Mouse (Mus musculus) limb, embryonic 11.5 days (tissue): Measurements from ENCODE around the gene Slc25a51. TPM values are rescaled to one million over a fixed set of nuclear protein-coding genes. Genes with fewer than 3 reads are reported as not detected.

Experiments
- ATAC-seq: fragments of 200-750 bp; cut with Nextera tagmentation; 2 replicates; pipeline ENCODE4 v1.8.0; 2017; ENCODE audit warnings: low read depth; ENCODE audit not compliant: insufficient number of reproducible peaks, low FRiP score, low TSS enrichment
- DNase-seq: peaks from one replicate; pipeline ENCODE4 v3.0.0-alpha.2; 2015; ENCODE audit warnings: low spot score
- H3K27ac ChIP-seq: fragments of 300-500 bp; sonication (generic); replicated peaks from 2 replicates; pipeline ENCODE4 v1.5.1; 2014; ENCODE audit warnings: low read depth, mild to moderate bottlenecking, low read length
- H3K27me3 ChIP-seq: fragments of 300-500 bp; sonication (generic); 2 replicates; pipeline ENCODE4 v1.6.1; 2014; ENCODE audit warnings: mild to moderate bottlenecking, low read length, mixed read lengths; ENCODE audit not compliant: control insufficient read depth, insufficient read depth
- H3K36me3 ChIP-seq: fragments of 300-500 bp; sonication (generic); 2 replicates; pipeline ENCODE4 v1.6.1; 2014; ENCODE audit warnings: mild to moderate bottlenecking, low read length, moderate library complexity, mixed read lengths; ENCODE audit not compliant: control insufficient read depth, insufficient read depth
- H3K4me1 ChIP-seq: fragments of 300-500 bp; sonication (generic); 2 replicates; pipeline ENCODE4 v1.6.1; 2014; ENCODE audit warnings: low read length, mixed read lengths; ENCODE audit not compliant: control insufficient read depth, insufficient read depth
- H3K4me2 ChIP-seq: fragments of 300-500 bp; sonication (generic); 2 replicates; pipeline ENCODE4 v1.6.1; 2014; ENCODE audit warnings: low read depth, mild to moderate bottlenecking, moderate library complexity; ENCODE audit not compliant: severe bottlenecking
- H3K4me3 ChIP-seq: fragments of 300-500 bp; sonication (generic); 2 replicates; pipeline ENCODE4 v1.5.1; 2014; ENCODE audit warnings: low read depth, low read length
- H3K9ac ChIP-seq: fragments of 300-500 bp; sonication (generic); 2 replicates; pipeline ENCODE4 v1.6.1; 2014; ENCODE audit warnings: mild to moderate bottlenecking, low read length
- H3K9me3 ChIP-seq: fragments of 300-500 bp; sonication (generic); 2 replicates; pipeline ENCODE4 v1.6.1; 2016; ENCODE audit warnings: low read length; ENCODE audit not compliant: control insufficient read depth
- WGBS: fragments of 180-500 bp; shearing (Covaris S2); extraction: QIAGEN DNeasy Blood & Tissue Kit; methylation state at CpG from one replicate; pipeline ENCODE4 v1.1.7; 2014; 5-methylcytosine and 5-hydroxymethylcytosine counted together
- polyA plus RNA-seq: library from polyadenylated mRNA; unstranded; fragments of >200 nt; fragmentation: Nextera tagmentation; extraction: Ambion mirVana; gene quantifications from 2 replicates; pipeline ENCODE4 v1.2.1, GENCODE M21; 2014

Slc25a51 gene
- polyA plus RNA-seq, 1 experiment from 2014 or later: 72.8 TPM

- Histone ChIP-seq H3K4me3 (no peak overlapping the region), H3K27me3 (no peaks in the 10 kb centered on the region), H3K9ac (no peak overlapping the region), H3K27ac (no peak overlapping the region), H3K4me2 (no peak overlapping the region), H3K9me3 (no peaks in the 10 kb centered on the region), H3K36me3 (no peaks in the 10 kb centered on the region), H3K4me1 (peaks cover 4% of the 10 kb centered on the region; the same call in 1 of the 2 replicates)
- no peak for DNase-seq
- ATAC-seq: no peak
- 77% methylated on average over 11 of the region's 11 CpGs for WGBS
Observed at GRCm38 (mm10) chr4:45421519-45422260, 13.1 kb upstream of the Slc25a51 start.

DNA sequence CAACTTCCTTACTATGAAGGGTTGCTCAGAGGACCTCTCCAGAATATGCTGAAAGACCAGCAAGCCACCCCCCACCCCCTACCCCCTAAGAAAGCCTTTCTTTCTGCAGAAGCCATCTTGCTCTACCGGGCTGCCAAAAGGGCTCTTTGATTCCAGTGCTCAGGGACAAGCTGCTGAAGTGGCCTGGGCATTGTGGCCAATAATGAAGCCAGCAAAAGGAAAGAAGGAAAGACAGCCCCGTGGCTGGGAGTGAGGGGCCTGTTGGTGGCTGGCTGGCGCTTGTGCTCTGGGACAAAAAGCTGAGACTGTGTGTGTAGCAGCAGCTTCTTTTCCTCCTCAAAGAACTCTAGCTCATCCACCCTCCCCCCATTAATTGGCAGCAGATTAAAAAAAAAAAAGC, 12.2 kb upstream of the Slc25a51 start:
- ATAC-seq: no peak
- 0 out of 2 replicates have a peak, but pooled peaks cover 3% of the 10 kb centered on the region for H3K4me1 ChIP-seq
- no peaks in the 10 kb centered on the region for H3K36me3 ChIP-seq
- H3K27ac ChIP-seq: no peak overlapping the region
- 57% methylated on average over 3 of the region's 3 CpGs for WGBS
- no peak for DNase-seq
- H3K4me3 ChIP-seq: no peak overlapping the region
- H3K27me3 ChIP-seq: no peaks in the 10 kb centered on the region
- H3K9me3 ChIP-seq: no peaks in the 10 kb centered on the region
- H3K9ac ChIP-seq: no peak overlapping the region
- H3K4me2 ChIP-seq: no peak overlapping the region

DNA sequence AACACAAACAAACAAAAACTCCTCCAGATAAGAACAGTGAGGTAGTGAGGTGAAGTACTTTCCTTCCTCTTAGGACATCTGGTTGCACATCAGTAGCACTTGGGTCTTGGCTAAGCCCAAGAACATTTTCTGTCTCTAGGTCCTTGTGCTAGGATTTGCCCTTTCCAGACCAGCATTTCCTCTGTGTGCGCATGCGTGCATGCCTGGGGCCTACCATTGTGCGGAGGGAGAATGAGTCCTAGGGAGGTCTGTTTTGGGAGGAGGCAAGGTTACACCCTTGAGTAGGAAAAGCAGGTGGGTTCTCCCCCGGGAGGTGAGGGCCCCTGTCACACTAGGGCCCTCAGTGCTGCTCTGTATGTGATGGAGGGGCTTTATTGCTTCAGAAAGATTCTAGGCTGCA, 10.5 kb upstream of the Slc25a51 start:
- 0 out of 2 replicates have a peak, but pooled peaks cover 3% of the 10 kb centered on the region for H3K4me1 ChIP-seq
- no peak overlapping the region for H3K9ac ChIP-seq
- ATAC-seq (no peak), DNase-seq (no peak)
- H3K9me3 ChIP-seq: no peaks in the 10 kb centered on the region
- no peak overlapping the region for H3K4me3 ChIP-seq
- no peak overlapping the region for H3K4me2 ChIP-seq
- H3K27ac ChIP-seq: no peak overlapping the region
- WGBS: 86% methylated on average over 4 of the region's 4 CpGs
- no peaks in the 10 kb centered on the region for H3K27me3 ChIP-seq
- H3K36me3 ChIP-seq: no peaks in the 10 kb centered on the region

- no peaks in the 10 kb centered on the region for H3K36me3 ChIP-seq
- WGBS: 31% methylated on average over 10 of the region's 11 CpGs
- no peak overlapping the region for H3K4me3 ChIP-seq
- no peaks in the 10 kb centered on the region for H3K9me3 ChIP-seq
- no peak; the same call in 1 of the 2 replicates for ATAC-seq
- H3K27ac ChIP-seq: no peak overlapping the region
- H3K9ac ChIP-seq: no peak overlapping the region
- DNase-seq: peak; percentile 83
- no peaks in the 10 kb centered on the region for H3K27me3 ChIP-seq
- 0 out of 2 replicates have a peak, but pooled peaks cover 3% of the 10 kb centered on the region for H3K4me1 ChIP-seq
- H3K4me2 ChIP-seq: no peak overlapping the region
Observed at GRCm38 (mm10) chr4:45418229-45418950, 9.8 kb upstream of the Slc25a51 start.

DNA sequence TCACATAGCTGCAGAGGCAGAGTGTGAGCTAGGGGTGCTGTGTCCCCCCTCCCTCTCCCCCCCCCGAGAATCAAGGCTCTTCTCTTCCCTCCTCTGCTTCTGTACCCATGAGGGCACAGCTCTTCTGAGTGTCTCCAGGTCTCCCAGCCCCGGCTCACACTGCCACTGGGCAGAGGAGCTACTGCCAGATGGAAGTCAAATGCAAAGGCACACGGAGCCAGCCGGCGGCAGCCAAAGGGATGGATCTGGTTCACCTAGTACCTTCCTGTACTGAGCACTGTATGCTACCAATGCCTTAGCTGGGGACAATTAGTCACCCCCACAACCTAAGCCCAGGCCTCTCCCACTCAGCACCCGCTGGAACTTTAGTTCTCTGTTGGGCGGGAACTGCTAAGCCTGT, 7.7 kb upstream of the Slc25a51 start:
- H3K27ac ChIP-seq: no peak overlapping the region
- ATAC-seq: no peak
- no peaks in the 10 kb centered on the region for H3K36me3 ChIP-seq
- DNase-seq: no peak
- no peak overlapping the region for H3K9ac ChIP-seq
- H3K4me1 ChIP-seq: 0 out of 2 replicates have a peak, but pooled peaks cover 3% of the 10 kb centered on the region
- H3K9me3 ChIP-seq: no peaks in the 10 kb centered on the region
- H3K27me3 ChIP-seq: no peaks in the 10 kb centered on the region
- H3K4me2 ChIP-seq: no peak overlapping the region
- WGBS: 75% methylated on average over 7 of the region's 7 CpGs
- H3K4me3 ChIP-seq: no peak overlapping the region

DNA sequence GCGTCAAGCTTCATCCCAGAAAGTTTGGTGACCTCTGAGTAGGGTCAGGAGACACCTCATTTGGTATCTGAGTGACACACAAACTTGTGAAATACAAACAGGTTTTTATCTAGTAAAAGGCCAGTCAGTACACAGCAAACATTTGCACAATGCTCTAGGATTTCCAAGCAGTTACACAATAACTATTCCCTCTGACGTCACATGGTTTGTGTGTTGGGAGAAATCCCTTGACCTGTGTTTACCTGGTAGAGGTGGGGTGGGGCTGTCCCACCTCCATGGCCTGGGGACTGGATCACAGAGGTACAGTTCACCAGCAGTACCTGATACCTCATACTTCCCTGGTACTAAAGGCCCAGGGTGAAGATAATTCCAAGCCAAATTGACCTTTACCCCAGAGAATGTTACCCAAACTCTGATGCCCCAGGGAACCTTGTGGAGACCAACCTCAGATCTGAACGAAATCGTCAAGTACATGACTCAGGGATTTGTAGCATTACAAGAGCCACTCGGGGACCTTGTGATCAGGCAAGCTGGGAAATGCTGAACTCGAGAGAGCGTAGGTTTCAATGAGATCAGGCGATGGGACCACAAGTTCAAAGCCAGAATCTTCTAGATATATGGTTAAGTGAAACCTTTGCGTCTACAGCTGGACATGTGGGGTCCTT, 5.2 kb upstream of the Slc25a51 start:
- ATAC-seq: no peak
- Histone ChIP-seq H3K9ac (no peak overlapping the region), H3K27ac (no peak overlapping the region), H3K4me1 (no peaks in the 10 kb centered on the region), H3K4me2 (no peak overlapping the region), H3K36me3 (no peaks in the 10 kb centered on the region), H3K9me3 (no peaks in the 10 kb centered on the region), H3K4me3 (no peak overlapping the region), H3K27me3 (no peaks in the 10 kb centered on the region)
- 87% methylated on average over 9 of the region's 9 CpGs for WGBS
- DNase-seq: no peak

- H3K9me3 ChIP-seq: no peaks in the 10 kb centered on the region
- no peak overlapping the region for H3K27ac ChIP-seq
- H3K4me3 ChIP-seq: no peak overlapping the region
- peaks cover 1% of the 10 kb centered on the region for H3K4me1 ChIP-seq
- no peaks in the 10 kb centered on the region for H3K36me3 ChIP-seq
- H3K9ac ChIP-seq: no peak overlapping the region
- H3K4me2 ChIP-seq: no peak overlapping the region
- ATAC-seq (no peak), DNase-seq (no peak)
- H3K27me3 ChIP-seq: no peaks in the 10 kb centered on the region
- WGBS: 75% methylated on average over 16 of the region's 16 CpGs
Observed at GRCm38 (mm10) chr4:45412433-45413192, 4.0 kb upstream of the Slc25a51 start.
